Mouse (Mus musculus): Measurements from ENCODE around the gene Pip5k1b.

The Pip5k1b gene

DNA sequence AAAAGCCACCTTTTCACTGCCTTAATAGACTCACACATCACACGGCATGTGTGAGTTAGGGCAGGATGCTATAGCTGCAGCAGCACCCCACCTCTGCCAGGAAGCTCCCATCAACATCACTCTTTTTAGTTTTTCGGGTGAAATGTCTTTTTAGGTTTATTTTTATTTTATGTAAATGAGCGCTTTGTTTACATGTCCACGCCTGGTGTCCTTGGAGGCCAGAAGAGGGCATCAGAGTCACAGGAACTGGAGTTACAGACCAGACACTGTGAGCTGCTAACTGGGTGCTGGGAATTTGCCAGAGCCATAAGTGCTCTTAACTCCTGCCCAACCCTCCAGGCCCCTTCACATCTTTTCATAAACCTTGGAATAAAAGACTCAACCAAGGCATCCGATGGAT is 249.3 kb downstream of the Pip5k1b start:
- no peak for DNase-seq (ENCODE audit: low spot score)

GRCm38 (mm10) chr19:24302198-24302597 is 253.5 kb downstream of the Pip5k1b start:
- no peak for DNase-seq (ENCODE audit: low spot score)

DNA sequence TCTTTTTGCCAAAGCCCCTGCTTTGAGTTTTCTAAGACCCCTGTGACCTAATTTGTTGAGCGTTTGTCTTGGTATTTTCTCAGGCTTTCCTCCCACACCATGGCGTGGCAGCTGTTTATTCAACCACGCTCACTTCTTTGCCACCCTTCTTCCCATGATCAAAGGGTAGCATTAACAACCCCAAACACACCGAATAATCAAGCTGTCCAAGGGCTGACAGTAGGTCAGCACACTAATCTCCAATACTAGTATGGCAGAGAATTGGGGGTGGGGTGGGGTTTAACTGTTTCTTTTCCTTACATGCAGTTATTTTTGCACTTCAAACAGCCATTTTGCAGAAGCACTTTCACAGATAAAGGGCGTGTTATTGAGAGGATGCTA is 253.9 kb downstream of the Pip5k1b start:
- no peak for DNase-seq (ENCODE audit: low spot score)

DNA sequence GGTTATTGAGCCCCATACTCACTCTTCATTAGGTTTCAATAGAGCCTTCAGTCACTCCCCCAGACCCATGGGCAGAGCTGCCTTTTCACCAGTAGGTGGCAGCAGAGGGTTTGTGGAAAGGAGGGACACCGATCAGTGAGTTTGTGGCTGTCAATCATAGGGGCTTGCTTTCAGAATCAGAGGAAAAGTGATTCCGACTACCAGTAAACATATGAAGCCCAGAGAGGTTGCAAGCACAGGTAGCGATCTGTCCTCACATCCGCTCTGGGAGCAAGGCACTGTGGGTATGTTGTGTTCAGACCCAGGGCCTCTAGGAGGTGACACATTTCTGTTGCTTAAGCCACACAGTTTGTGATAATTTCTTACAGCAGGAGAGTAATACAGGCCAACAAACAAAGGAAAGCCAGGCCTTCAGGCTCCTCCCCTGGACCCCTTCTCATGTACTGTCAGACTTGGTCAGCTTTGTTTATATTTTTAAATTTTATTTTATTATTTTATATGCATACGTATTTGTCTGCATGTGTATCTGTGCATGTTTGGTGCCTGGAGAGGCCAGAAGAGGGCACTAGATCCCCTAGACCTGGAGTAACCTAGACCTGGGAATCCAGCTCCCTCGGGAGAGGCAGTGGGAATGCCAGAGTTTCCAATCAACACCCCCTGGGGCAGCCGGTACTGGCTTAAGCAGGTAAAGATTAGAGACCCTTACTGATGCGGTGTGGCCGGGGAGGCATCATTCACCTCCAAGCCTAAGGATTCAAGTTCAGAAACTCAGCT is 254.5 kb downstream of the Pip5k1b start:
- DNase-seq (ENCODE audit: low spot score), result peak; percentile 51

GRCm38 (mm10) chr19:24293537-24293936 is 262.1 kb downstream of the Pip5k1b start:
- no peak for DNase-seq (ENCODE audit: low spot score)

GRCm38 (mm10) chr19:24284187-24284586 is 271.5 kb downstream of the Pip5k1b start:
- peak; percentile 51 for DNase-seq (ENCODE audit: low spot score)

DNA sequence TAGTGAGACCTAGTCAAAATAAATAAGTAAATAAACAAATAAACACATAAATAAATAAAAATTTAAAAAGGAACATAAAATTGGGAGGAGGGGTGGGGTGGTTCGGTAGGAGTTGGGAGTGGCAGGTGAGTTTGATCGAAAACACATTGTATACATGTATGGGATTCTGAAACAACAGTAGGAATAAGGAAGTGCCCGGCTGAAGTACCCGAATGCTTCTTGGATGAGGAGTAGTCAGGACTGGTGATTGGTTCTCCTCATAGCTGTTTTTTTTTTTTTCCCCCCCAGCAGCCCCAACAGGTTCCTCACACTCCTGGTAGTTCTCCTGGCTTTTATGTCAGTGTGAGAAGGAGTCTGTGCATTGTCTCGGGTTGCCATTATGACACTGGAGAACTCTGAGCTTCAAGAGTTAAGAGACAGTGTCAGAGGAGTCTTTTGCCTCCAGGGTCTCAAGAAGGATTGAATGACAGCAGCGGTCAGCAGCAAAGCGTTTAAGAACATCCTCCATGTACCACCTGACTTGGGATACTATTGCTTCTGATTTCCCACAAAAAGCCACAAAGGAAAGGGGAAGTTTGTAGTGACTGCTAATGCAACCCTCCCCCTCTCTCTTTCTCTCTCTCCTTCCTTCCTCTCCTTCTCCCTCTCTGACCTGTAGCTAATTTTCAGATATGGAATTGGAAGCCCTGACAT is 274.2 kb downstream of the Pip5k1b start:
- DNase-seq (ENCODE audit: low spot score), result no peak

- DNase-seq (ENCODE audit: low spot score), result no peak
These were observed 275.0 kb downstream of the Pip5k1b start, which contains the start of gene Fxn for GRCm38 (mm10) chr19:24280601-24281228. Gene Fxn, minus strand, starts transcription at chr19:24280605.

GRCm38 (mm10) chr19:24279706-24280600 is 275.7 kb downstream of the Pip5k1b start:
- DNase-seq (ENCODE audit: low spot score), result peak; percentile 79

DNA sequence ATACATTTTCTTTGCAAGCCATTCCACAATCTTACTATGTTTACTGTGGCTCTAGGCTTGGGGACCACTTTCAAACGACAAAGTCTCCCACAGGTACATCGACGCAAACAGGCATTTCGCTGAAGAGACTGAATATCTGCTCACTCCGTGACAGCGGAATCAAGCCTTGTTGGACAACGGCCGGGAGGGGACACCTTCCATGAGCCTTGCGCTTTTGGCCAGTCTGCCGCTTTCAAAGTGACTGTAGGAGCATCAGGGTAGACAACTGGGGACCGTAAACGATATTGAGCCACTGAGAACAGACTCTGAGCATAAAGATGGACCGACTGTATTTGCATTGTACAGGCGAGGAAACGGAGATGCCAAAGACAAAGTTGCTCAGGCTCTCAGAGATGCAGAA is 276.8 kb downstream of the Pip5k1b start:
- no peak for DNase-seq (ENCODE audit: low spot score)

DNA sequence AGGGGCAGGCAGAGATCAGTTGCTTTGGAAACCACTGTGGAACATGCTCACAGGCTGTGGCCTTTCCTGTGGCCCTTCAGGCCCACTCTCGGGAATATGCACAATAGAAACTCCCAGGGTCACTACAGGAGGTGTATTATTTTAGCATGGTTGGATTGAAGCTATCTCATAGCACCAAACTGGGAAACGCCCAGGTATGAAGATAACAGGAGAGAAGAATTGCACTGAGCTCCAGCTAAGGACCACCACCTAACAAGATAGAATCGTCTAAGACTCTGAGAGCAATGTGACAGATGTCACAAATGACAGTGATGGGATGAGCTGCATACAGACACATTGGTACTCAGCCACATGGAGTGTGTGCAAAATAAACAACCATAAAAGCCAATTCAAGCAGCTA is 281.4 kb downstream of the Pip5k1b start:
- no peak for DNase-seq (ENCODE audit: low spot score)

GRCm38 (mm10) chr19:24271746-24272426 is 283.8 kb downstream of the Pip5k1b start:
- peak; percentile 86 for DNase-seq (ENCODE audit: low spot score)

- no peak for DNase-seq (ENCODE audit: low spot score)
These were observed 284.3 kb downstream of the Pip5k1b start for GRCm38 (mm10) chr19:24271326-24271725.

DNA sequence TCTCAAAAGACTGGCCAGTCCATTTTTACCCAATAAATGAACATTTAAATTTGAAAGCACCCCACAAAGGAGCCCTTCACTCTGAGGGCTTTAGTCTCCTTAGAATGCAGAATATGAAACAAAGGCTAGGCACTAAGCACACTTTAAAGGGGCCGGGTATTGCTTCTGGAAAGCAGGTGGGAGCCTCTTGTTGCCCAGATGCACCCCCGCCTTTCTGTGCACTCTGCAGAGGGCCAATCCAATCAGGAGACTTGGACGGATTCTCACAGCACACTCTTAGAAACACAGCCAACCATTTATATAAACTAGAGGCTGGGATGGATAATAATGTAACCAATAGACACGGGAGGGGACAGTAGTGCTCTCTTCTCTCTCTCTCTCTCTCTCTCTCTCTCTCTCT is 287.1 kb downstream of the Pip5k1b start:
- no peak for DNase-seq (ENCODE audit: low spot score)

- DNase-seq (ENCODE audit: low spot score), result no peak
These were observed 289.4 kb downstream of the Pip5k1b start for GRCm38 (mm10) chr19:24266046-24266830.

DNA sequence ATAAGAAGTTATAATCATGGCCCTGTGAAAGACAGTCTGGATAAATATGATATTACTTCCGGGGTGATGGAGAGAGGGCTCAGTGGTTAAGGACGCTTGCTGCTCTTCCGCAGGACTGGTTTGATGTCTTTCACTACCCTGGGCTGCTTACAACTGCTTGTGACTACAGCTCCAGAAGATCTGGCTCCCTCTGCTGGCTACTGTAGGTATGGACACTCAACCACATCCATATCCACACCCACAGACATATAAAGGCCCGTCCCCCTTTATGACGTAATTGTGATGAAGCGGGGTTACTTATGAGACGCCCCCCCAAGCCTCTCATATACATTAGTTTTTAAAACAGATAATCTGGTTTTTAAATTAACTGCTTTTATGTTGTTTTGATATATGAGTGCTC is 290.7 kb downstream of the Pip5k1b start:
- DNase-seq (ENCODE audit: low spot score), result peak; percentile 81

DNA sequence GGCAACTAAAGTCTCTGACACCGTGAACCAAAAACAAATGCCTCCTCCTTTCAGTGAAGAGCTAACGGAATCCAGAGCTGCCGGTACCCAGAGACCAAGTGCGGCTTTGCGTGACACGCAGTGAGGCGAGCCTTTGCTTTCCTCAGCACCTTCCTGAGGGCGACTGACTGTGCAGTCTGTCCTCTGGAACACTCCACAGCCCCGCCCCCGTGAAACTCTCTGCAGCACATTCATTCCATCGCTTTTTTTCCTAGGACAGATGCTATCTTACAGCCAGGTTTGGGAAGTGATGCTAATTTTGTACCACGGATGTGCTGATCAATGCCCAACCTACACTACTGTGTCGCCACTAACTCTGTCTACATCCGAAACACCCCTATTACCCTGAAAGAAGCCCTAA is 292.9 kb downstream of the Pip5k1b start:
- DNase-seq (ENCODE audit: low spot score), result no peak

- no peak for DNase-seq (ENCODE audit: low spot score)
These were observed 296.0 kb downstream of the Pip5k1b start for GRCm38 (mm10) chr19:24259390-24260351.

DNA sequence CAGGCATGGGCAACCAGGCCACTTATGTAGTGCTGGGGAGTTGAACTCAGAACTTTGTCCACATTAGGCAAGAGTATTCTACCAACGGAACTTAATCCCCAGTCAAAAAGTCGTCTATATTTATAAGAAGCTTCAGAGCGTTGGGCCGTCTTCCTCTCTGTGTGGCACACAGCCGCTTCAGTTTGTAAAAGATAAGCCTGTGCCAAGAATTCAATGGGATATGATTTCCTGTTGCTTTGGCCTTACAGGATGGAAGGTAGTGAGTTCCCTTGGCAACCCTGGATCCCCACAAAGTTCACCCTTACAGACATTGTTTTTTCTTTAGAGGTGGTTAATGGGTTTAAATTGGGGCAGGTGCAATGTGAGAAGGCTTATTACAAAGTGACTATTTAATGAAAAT is 297.3 kb downstream of the Pip5k1b start:
- no peak for DNase-seq (ENCODE audit: low spot score)
